Mouse (Mus musculus) testis, adult 2 months (tissue): ENCODE measurements around the gene Usp20.

Source experiments
- CTCF ChIP-seq: fragments of 200-500 bp; IDR thresholded peaks from 2 replicates; pipeline ENCODE4 v1.5.1; 2012; ENCODE audit warnings: low read depth, mild to moderate bottlenecking, inconsistent platforms, low read length, moderate library complexity; ENCODE audit not compliant: control insufficient read depth, insufficient read depth, insufficient replicate concordance
- POLR2A ChIP-seq: fragments of 200-500 bp; IDR thresholded peaks from 2 replicates; pipeline ENCODE4 v1.6.1; 2012; ENCODE audit warnings: low read depth, mild to moderate bottlenecking, inconsistent platforms, low read length, moderate library complexity; ENCODE audit not compliant: control insufficient read depth

GRCm38 (mm10) chr2:31067696-31068245 lies 85.7 kb downstream of the Usp20 start:
- TF ChIP-seq CTCF (no peak), POLR2A (no peak)
